Mouse (Mus musculus) liver, embryonic 13.5 days (tissue): ENCODE results near the gene Cysrt1. TPM values are rescaled to one million over a fixed set of nuclear protein-coding genes. Genes with fewer than 3 reads are reported as not detected.

Experiments
- ATAC-seq: fragments of 200-750 bp; cut with Nextera tagmentation; 2 replicates; pipeline ENCODE4 v1.8.0; 2017; ENCODE audit warnings: low read depth, mild to moderate bottlenecking, moderate number of reproducible peaks, moderate library complexity
- DNase-seq: peaks from one replicate; pipeline ENCODE4 v3.0.0; 2022
- H3K27ac ChIP-seq: fragments of 300-500 bp; sonication (generic); 2 replicates; pipeline ENCODE4 v1.5.1; 2015; ENCODE audit warnings: moderate library complexity, mild to moderate bottlenecking, inconsistent platforms
- H3K27me3 ChIP-seq: fragments of 300-500 bp; sonication (generic); 2 replicates; pipeline ENCODE4 v1.6.1; 2015; ENCODE audit warnings: mild to moderate bottlenecking, inconsistent platforms
- H3K36me3 ChIP-seq: fragments of 300-500 bp; sonication (generic); 2 replicates; pipeline ENCODE4 v1.6.1; 2015; ENCODE audit warnings: mild to moderate bottlenecking, inconsistent platforms
- H3K4me1 ChIP-seq: fragments of 300-500 bp; sonication (generic); replicated peaks from 2 replicates; pipeline ENCODE4 v1.6.1; 2015; ENCODE audit warnings: inconsistent platforms
- H3K4me2 ChIP-seq: fragments of 300-500 bp; sonication (generic); 2 replicates; pipeline ENCODE4 v1.6.1; 2015; ENCODE audit warnings: inconsistent platforms, mild to moderate bottlenecking, moderate library complexity
- H3K4me3 ChIP-seq: fragments of 300-500 bp; sonication (generic); replicated peaks from 2 replicates; pipeline ENCODE4 v1.5.1; 2015; ENCODE audit warnings: mild to moderate bottlenecking, inconsistent platforms
- H3K9ac ChIP-seq: fragments of 300-500 bp; sonication (generic); 2 replicates; pipeline ENCODE4 v1.6.1; 2015; ENCODE audit warnings: mild to moderate bottlenecking, inconsistent platforms
- H3K9me3 ChIP-seq: fragments of 300-500 bp; sonication (generic); replicated peaks from 2 replicates; pipeline ENCODE4 v1.6.1; 2016; ENCODE audit warnings: inconsistent platforms
- WGBS: fragments of 180-500 bp; shearing (Covaris S2); methylation state at CpG from one replicate; pipeline ENCODE4 v1.1.7; 2015; ENCODE audit not compliant: insufficient replicate concordance; 5-methylcytosine and 5-hydroxymethylcytosine counted together
- polyA plus RNA-seq: library from polyadenylated mRNA; unstranded; fragments of >200 nt; fragmentation: Nextera tagmentation; extraction: Ambion mirVana; gene quantifications from 2 replicates; pipeline ENCODE4 v1.2.1, GENCODE M21; 2015

Gene Cysrt1
- polyA plus RNA-seq, 1 experiment from 2014 or later = not detected

DNA sequence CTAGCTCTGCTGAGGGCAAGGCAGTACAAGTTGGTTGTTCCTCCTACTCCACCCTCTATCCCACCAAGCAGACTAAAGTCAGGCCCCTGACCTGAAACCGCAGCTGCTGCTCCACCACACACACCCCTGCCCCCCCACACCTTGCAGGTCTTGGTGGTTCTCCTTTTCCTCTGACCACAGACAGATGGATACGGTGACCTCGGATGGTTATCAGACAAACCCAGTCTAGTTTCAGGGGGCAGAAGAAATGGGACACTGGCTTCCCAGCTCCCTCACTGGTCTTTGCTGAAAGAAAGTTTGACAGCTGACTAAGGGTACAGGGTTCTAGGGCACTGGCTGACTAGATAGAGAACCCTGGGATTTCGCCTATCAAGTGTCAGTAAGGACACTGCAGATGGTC is 8.8 kb downstream of the Cysrt1 start:
- peaks cover 36% of the 10 kb centered on the region for H3K4me1 ChIP-seq
- DNase-seq (no peak), ATAC-seq (no peak)
- 18% methylated on average over 4 of the region's 4 CpGs for WGBS
- H3K27me3 ChIP-seq = peaks cover 6% of the 10 kb centered on the region; the same call in 1 of the 2 replicates
- no peak overlapping the region for H3K4me2 ChIP-seq
- H3K36me3 ChIP-seq = no peaks in the 10 kb centered on the region
- H3K9me3 ChIP-seq = no peaks in the 10 kb centered on the region
- no peak overlapping the region for H3K4me3 ChIP-seq
- H3K9ac ChIP-seq = no peak overlapping the region
- no peak overlapping the region for H3K27ac ChIP-seq

GRCm38 (mm10) chr2:25231038-25231437 is 11.2 kb downstream of the Cysrt1 start:
- ATAC-seq = no peak
- no peak for DNase-seq
- 59% methylated on average over 12 of the region's 12 CpGs for WGBS

DNA sequence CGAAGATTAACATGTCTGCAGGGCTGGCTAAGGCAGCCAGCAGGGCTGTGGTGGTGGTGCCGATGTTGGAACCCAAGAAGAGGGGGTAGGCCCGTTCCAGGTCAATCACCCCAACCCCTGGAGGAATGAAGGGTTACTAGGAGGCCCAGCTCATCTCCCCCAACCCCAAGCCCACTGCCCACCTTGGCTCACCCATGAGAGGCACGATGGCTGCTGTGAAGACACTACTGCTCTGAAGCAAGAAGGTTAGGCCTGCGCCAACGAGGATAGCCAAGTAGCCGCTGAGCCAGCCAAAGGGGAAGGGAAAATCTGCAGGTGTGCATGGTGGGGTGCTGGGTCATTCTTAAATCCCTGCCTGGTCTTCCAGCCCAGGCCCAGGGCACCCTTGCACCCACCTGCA is 11.7 kb downstream of the Cysrt1 start:
- no peaks in the 10 kb centered on the region for H3K36me3 ChIP-seq
- no peak for DNase-seq
- no peak overlapping the region for H3K4me3 ChIP-seq
- WGBS = 84% methylated on average over 7 of the region's 7 CpGs
- peaks cover 43% of the 10 kb centered on the region for H3K4me1 ChIP-seq
- no peak overlapping the region for H3K9ac ChIP-seq
- ATAC-seq = no peak
- H3K27me3 ChIP-seq = no peaks in the 10 kb centered on the region
- H3K4me2 ChIP-seq = no peak overlapping the region
- no peak overlapping the region for H3K27ac ChIP-seq
- no peaks in the 10 kb centered on the region for H3K9me3 ChIP-seq

More at GRCm38 (mm10) chr2:25231038-25231437, 11.2 kb downstream of the Cysrt1 start:
- H3K9ac ChIP-seq = no peak overlapping the region
- H3K9me3 ChIP-seq = no peaks in the 10 kb centered on the region
- no peak overlapping the region for H3K27ac ChIP-seq
- H3K4me1 ChIP-seq = peaks cover 39% of the 10 kb centered on the region
- H3K36me3 ChIP-seq = no peaks in the 10 kb centered on the region
- H3K4me3 ChIP-seq = no peak overlapping the region
- H3K27me3 ChIP-seq = peaks cover 4% of the 10 kb centered on the region; the same call in 1 of the 2 replicates
- no peak overlapping the region for H3K4me2 ChIP-seq

- H3K27ac ChIP-seq = no peak overlapping the region
- no peaks in the 10 kb centered on the region for H3K9me3 ChIP-seq
- ATAC-seq (no peak), DNase-seq (no peak)
- H3K4me3 ChIP-seq = no peak overlapping the region
- no peaks in the 10 kb centered on the region for H3K27me3 ChIP-seq
- H3K36me3 ChIP-seq = no peaks in the 10 kb centered on the region
- no peak overlapping the region for H3K4me2 ChIP-seq
- no peak overlapping the region for H3K9ac ChIP-seq
- H3K4me1 ChIP-seq = peaks cover 46% of the 10 kb centered on the region
- WGBS = 67% methylated on average over 5 of the region's 5 CpGs
Measured at GRCm38 (mm10) chr2:25229582-25229981, 12.7 kb downstream of the Cysrt1 start.

DNA sequence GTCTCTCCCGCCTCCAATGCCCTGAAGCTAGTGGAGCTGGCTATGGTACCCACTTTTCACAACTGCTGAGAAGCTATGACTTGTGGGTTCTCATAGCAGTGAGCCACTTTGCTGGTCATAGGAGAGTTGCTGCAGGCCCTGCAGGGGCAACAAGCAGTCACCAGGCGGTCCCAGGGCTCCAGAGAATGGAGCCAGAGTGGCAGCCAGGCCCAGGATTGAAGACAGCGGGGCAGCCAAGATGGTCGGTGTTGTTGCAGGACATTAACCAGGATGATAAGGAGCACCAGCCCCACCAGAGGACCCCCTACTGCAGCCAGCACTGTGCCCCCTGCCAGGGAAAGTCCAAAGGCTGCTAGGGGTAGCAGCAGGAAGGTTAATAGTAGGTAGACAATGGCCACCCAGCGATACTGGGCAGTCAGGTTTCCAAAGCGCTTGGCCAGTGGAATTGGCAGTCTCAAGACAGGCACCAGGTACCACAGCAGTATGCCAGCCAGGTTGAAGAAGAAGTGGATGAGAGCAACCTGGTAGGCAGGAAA is 13.2 kb downstream of the Cysrt1 start:
- H3K27ac ChIP-seq = peak overlapping the region; percentile 80
- 65% methylated on average over 6 of the region's 6 CpGs for WGBS
- no peak for DNase-seq
- ATAC-seq = no peak
- no peaks in the 10 kb centered on the region for H3K9me3 ChIP-seq
- peaks cover 41% of the 10 kb centered on the region for H3K4me1 ChIP-seq
- H3K4me3 ChIP-seq = peak overlapping the region; percentile 44
- peak overlapping the region; percentile 57 for H3K4me2 ChIP-seq
- H3K9ac ChIP-seq = peak overlapping the region; percentile 59; the same call in 1 of the 2 replicates
- no peaks in the 10 kb centered on the region for H3K36me3 ChIP-seq
- H3K27me3 ChIP-seq = no peaks in the 10 kb centered on the region

DNA sequence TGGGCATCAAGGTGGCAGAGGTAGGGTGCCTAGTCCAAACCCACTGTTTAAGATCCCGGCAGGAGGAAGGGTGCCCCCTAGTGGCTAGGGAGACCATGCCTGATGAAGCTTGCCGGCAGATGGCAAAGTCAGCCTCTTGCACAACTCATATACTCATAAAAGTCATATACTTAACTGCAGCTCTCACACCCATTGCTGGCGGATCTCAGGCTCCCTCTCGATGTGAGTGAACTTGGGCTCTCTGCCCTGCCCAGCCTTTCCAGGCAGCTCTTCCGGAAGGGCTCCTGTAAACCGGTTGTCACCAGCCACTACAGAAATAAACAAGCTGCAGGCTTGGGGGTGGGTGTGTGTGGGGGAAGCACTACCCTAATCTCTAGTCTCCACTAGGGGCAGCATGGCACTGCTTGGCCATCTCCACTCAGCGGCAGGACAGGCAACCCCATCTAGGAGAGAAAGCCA is 13.8 kb downstream of the Cysrt1 start:
- DNase-seq = peak; percentile 79
- Histone ChIP-seq H3K27ac (peak overlapping the region; percentile 80), H3K4me2 (peak overlapping the region; percentile 57), H3K9ac (peak overlapping the region; percentile 59), H3K4me1 (peaks cover 36% of the 10 kb centered on the region), H3K36me3 (peaks cover 5% of the 10 kb centered on the region), H3K4me3 (peak overlapping the region; percentile 44), H3K27me3 (no peaks in the 10 kb centered on the region), H3K9me3 (no peaks in the 10 kb centered on the region)
- peak; percentile 10 for ATAC-seq
- WGBS = 0% methylated on average over 7 of the region's 7 CpGs

DNA sequence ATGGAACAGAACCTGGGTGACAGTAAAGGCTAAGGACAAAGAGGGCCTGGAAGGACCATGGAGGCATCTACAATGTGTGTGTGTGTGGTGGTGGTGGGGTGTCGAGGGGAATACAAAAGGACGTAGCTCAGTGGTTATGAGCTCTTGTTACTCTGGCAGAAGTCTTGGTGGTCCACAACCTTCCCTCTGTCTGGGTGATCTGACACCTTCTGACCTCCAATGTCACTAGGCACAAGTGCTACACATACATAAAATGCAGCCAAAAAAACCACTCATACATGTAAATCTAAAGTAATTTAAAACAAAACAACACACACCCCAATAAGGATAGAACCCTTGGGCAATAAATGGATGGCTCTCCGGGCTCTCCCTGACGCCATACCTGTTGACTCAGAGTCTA is 14.8 kb downstream of the Cysrt1 start:
- no peak for ATAC-seq

GRCm38 (mm10) chr2:25226864-25227263 is 15.4 kb downstream of the Cysrt1 start:
- Histone ChIP-seq H3K4me1 (peaks cover 40% of the 10 kb centered on the region), H3K36me3 (peaks cover 21% of the 10 kb centered on the region), H3K9ac (peak overlapping the region; percentile 5; the same call in 1 of the 2 replicates), H3K4me3 (no peak overlapping the region), H3K4me2 (0 out of 2 replicates have a peak overlapping the region, but pooled peaks have one; percentile 0), H3K9me3 (no peaks in the 10 kb centered on the region), H3K27me3 (no peaks in the 10 kb centered on the region), H3K27ac (peak overlapping the region; percentile 98)
- ATAC-seq (no peak), DNase-seq (no peak)
- 81% methylated on average over 5 of the region's 5 CpGs for WGBS

More for the DNA sequence above, 14.8 kb downstream of the Cysrt1 start:
- Histone ChIP-seq H3K27ac (no peak overlapping the region), H3K36me3 (peaks cover 15% of the 10 kb centered on the region), H3K4me1 (peaks cover 35% of the 10 kb centered on the region), H3K9ac (peak overlapping the region; percentile 22; the same call in 1 of the 2 replicates), H3K4me2 (no peak overlapping the region), H3K27me3 (no peaks in the 10 kb centered on the region), H3K9me3 (no peaks in the 10 kb centered on the region), H3K4me3 (no peak overlapping the region)
- 83% methylated on average over 4 of the region's 4 CpGs for WGBS
- no peak for DNase-seq

- 78% methylated on average over 8 of the region's 8 CpGs for WGBS
- H3K4me3 ChIP-seq = peak overlapping the region; percentile 73
- ATAC-seq (no peak), DNase-seq (no peak)
- H3K4me2 ChIP-seq = peak overlapping the region; percentile 72
- peaks cover 47% of the 10 kb centered on the region for H3K4me1 ChIP-seq
- H3K27me3 ChIP-seq = no peaks in the 10 kb centered on the region
- no peaks in the 10 kb centered on the region for H3K9me3 ChIP-seq
- peak overlapping the region; percentile 86 for H3K9ac ChIP-seq
- H3K36me3 ChIP-seq = peaks cover 27% of the 10 kb centered on the region
- H3K27ac ChIP-seq = peak overlapping the region; percentile 98
Measured at GRCm38 (mm10) chr2:25225811-25226379, 16.4 kb downstream of the Cysrt1 start.

DNA sequence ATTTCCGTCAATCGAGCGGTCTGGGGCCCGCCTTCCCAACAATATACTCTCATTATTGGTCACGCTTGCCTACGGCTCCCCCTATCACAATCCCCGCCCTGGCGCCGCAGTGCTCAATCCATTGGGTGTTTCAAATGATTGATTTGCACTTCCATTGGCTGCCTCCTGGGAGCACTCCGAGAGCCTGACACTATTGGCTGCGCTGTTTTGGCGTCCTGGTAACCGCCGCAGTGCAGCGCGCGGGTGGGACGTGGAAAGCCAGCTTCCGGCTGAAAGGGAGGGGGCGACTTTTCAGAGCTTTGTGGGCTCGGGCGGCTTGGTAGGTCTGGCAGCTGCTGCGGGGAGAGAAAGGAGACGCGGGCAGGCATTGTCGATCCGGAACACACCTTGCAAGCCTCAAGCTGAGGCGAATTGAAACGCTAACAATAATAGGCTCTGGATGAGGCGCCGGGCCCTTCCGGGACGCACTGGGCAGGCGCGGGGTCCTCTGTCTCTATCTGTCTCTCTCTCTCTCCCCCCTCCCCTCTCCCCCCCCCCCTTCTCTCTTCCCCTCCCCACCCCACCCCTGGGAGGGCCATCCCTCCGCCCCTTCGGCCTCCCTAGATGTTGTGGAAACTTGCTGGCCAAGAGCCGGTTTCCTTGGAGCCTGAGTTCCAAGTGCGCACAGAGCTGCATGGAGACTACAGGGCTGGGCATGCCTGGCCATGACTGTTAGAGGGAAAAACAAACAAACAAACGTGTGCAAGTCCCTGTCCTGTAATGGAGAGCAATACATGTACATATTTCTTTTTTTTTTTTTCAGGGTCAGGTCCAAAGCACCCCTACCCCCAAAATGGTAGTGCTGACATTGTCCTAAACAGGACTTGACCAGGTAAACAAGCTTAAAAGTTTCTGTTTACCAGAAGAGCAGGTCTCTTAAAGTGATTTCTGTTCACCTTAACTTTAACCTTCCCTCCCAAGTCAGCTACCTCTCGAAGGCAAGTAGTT is 17.2 kb downstream of the Cysrt1 start:
- ATAC-seq = peak; percentile 88
- Histone ChIP-seq H3K27ac (peak overlapping the region; percentile 100), H3K4me1 (peaks cover 47% of the 10 kb centered on the region), H3K9ac (peak overlapping the region; percentile 86), H3K4me2 (peak overlapping the region; percentile 72), H3K36me3 (peaks cover 27% of the 10 kb centered on the region), H3K4me3 (peak overlapping the region; percentile 92), H3K27me3 (no peaks in the 10 kb centered on the region), H3K9me3 (no peaks in the 10 kb centered on the region)
- 2% methylated on average over 40 of the region's 41 CpGs for WGBS
- DNase-seq = peak; percentile 99

- Histone ChIP-seq H3K27ac (peak within 1 kb of the TSS; percentile 100), H3K4me3 (peak within 1 kb of the TSS; percentile 92), H3K27me3 (no peaks in the 10 kb centered on the region), H3K9ac (peak within 1 kb of the TSS; percentile 99), H3K4me1 (peaks cover 47% of the 10 kb centered on the region), H3K4me2 (peak within 1 kb of the TSS; percentile 95), H3K9me3 (no peaks in the 10 kb centered on the region), H3K36me3 (peaks cover 27% of the 10 kb centered on the region)
- under 1% methylated on average over 17 of the region's 17 CpGs for WGBS
- DNase-seq (no peak), ATAC-seq (no peak)
Measured at GRCm38 (mm10) chr2:25224492-25224765, 17.8 kb downstream of the Cysrt1 start, which contains the start of gene Tubb4b. Gene Tubb4b (minus strand): TSS chr2:25224702.
